Mouse (Mus musculus): ENCODE measurements around the gene Ptn.

The Ptn gene

DNA sequence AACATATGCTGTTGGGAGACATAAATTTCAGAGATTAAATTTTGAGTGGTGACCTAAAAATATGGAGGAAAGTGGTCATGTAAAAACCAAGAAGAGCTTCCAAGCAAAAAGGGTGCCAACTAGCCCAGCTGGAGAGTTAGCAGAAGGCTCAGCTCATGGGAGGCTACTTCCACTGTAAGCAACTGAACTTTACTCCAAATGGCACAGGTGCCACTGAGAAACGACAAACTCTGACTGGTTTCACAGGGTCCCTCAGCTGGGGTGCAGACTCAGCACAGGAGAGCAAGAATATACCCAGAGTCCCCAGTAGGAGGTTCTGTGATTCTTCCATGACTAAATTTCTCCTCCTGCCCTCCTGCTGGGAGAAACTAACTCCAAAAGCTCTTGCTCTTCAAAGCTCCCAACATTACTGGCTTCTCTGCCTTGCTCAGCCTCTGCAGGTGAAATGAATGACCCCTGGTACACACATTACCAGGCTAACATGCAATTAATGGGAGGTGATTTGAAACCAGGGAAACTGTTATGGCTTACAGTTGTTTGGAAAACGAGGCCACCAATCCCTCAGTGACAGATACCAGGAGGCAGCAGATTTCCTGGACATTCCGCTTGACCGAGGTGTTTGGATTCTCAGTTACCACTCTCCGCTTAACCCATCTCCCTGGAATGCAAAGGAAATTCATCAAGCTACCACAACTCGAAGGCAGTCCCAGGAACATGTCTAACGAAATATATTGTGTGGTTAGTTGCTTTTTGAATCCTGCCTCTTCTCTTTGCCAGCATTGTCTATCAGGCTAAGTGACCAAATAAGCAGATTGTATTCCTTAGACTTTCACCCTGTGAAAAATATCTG lies 2.9 kb upstream of the Ptn start:
- DNase-seq, result no peak

DNA sequence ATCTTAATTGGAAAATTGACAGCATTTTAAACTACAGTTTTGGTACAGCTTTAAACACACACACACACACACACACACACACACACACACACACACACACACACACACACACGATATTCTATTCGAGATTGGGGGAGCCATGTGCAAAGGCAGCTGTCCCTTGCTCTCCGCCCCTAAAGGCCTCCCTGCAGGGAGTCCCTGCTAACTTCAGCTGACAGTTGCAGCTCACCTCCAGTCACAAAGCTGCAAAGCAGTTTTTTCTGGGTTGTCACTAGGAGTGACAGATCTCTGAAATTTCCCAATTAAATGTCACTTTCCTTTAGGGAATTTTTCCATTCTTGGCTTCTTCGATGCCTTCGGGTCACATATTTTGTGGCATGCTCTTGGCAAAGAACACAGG lies 428 bp upstream of the Ptn start:
- no peak for DNase-seq

DNA sequence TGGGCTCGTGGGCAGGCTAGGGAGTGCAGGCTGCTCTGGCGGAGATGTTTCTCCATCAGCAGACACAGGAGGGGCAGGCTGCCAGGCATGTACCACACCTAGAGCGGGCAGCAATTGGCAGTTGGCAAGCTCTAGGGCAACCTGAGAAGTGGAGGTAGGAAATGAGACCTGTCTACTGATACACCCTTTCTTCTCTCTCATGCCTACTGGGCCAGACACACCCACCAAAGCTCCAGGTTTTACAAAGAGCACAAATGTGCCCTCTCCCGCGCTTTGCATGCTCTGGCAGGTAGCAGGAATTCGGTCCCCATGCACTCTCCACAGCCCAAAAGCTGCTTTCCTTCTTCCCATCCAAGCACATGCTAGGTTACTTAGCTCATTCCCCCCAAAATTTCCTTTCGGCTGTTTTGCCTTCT lies 701 bp downstream of the Ptn start:
- peak; percentile 46 for DNase-seq

DNA sequence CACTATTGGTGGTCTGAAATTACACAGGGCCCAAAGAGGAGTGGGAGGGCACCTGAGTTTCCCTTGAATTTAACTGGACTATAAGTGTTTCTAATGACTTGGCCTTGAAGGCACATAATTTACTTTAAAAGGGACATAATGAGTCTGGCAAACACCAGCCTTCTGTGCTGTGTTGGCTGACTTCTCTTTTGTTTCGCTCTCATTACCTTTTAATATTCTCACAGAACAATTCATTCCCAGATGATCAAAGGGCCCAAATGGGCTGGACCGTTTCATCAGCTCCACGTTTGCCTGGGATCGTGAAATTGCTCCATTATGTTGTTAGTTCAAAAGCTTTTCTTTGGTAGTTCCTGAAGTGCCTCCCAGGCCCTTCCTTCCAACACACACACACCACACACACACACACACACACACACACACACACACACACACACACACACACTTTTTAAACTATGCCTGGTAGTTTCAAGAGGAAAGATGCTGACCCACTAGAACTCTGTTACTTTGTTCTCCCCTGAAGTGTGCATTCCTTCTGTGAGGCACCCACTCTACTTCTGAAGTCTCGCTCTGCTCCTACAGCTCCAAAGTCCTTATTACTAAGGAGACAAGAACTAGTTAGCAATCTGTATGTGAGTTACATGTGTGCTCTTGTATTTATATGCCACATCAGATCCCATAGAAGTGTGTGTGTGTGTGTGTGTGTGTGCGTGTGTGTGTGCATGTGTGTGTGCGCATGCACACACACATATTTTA lies 1.5 kb downstream of the Ptn start:
- DNase-seq, result no peak

DNA sequence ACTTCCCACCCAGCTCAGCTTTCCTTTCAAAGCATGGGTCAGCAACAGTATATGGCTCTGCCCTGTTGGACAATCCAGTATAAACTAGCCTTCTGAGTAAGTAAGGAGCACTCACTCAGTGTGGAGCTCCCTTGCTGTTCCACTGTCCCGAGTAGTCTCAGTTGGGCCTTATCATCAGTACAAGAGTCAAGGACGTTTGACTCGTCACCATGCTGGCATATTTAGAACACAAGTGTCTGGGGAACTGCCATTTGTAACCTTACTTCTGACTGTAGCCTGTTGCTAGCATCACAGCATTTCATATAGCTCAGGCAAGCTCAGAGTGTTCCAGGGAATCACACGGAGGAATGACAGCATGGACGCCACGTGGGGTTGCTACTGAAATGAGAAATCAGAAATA lies 3.1 kb downstream of the Ptn start:
- no peak for DNase-seq

DNA sequence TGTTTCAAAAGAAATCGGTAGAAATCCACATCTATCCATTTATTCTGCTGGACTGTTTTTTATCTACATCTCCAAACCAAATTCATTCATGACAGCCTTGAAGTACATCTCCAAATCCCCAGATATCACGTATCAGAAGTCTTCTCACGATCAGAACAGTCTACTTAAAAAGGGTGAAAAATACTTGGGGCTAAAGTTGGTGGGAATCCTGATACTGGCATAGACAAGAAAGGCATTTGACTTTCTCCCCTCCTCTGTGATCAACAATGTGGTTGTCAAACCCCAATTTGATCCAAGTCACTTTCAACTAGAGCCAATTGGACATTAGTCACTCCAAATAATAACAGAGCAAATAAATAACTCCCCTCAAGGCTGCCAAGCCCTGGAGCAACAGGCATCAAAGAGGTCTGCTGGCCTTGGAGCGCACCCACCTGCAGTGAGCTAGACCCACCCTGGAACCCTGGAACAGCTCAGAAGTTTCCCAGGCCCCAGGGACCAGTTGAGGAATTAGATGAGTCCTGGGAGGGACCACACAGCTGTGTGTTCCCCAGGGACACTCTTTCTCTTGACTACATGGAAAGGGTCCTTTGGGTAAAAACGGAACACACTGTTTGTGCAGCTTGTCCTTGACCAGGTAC lies 9.6 kb downstream of the Ptn start:
- no peak for DNase-seq

DNA sequence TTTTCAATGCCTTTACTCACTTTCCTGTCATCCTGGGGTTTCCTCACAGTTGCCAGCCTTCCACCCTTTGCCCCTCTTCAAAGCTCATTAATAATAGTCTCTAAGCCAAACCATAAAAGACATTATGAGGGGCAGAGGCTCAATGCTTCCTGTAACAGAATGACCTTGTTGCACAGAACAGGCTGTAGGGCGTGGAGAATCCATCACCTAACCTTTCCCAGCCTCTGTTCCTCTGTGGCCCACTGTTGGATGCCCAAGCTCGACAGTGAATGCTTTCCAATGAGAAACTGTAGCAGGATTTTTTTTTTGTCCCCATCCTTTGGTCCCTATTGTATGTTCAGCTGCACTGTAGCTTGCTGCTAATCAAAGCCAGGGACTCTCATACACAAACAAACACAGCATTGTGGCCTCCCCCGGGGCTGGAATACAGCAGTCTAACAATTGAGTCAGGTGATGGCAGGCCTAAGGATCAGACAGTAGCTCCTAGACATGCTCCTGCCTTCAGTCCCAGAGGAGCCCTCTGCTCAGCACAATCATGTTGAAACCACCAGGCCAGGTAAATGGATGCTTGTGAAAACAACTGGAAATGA lies 12.9 kb downstream of the Ptn start:
- DNase-seq, result no peak

DNA sequence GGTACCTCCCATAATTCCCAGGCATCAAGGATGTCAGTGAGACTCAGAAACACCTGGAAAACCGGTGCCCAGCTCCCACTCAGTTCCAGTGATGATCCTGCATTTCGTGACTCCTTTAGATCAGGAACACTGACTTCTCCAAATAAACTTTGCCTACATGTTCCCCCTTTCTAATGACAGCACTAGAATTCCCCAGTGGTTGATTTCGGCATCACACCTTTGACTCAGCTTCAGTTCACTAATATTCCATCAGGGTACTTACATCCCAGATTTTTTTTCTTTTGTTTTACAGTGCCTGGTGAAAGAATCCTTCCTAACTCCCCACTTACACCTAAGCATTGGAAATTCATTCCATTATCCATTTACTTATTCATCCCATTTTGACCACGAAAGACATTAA lies 15.5 kb downstream of the Ptn start:
- no peak for DNase-seq

DNA sequence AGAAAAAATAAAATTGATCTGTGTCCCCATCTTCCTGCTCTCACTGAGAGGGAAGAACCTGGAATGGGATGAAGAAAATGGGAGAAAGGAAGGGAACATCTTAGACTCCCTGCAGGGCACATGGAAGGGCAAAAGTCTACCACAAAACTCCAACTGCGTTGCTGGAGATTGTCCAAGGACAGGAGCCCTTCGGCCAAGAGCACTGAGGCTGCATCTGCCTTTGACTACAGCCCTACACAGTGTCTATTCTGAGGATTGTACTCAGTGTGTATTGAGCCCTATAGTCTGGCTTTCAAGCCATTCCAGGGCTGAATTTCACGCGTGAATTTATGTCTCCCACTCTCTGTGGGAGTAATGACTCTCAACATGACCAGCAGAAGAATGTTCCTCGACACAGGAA lies 16.2 kb downstream of the Ptn start:
- DNase-seq, result peak; percentile 40

DNA sequence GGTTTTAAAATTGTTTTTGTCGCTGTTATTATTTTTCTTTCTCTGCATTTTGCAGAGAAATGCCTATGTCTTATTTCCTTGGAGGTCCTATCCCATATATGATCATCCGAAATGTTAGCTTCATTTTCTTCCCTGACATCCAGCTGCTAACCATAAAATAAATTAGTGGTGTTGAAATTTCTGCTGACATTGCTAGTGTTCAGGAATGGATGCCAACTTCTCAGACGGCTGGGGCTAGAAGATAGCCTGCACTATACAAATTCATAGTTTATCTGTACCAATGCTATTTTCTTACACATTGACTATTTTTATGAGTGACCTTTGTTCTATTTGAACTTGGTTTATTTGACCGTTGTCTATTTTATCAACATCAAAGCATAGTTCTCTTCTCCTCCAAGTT lies 20.8 kb downstream of the Ptn start:
- DNase-seq, result no peak

DNA sequence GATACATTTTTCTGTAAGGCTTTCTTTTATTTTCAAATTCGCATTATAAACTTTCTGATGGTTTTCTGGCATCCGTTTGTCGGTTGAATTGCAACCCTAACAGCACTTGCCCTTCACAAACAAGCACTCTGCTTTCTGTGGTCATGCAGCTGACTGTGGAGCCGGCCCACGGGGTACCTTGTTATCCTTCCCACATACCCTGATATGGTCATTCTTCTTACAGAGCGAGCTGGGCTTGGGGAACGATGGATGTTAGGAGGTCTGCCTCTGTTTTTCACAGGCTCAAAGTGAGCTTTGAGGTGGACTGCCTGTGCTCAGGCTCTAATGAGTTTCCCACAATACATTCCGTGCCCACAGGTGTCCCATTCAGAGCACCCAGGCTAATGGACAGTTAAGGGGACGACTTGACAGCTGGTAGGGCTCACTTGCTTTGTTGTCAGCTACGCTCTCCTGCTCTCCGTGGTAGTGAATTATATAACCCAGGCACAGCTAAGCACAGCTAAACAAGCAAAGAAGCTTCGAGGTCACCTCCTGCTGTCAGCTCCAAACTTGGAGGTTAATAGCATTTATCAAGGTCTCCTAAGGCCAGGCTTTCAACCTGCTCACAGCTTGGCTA lies 21.3 kb downstream of the Ptn start:
- no peak for DNase-seq

DNA sequence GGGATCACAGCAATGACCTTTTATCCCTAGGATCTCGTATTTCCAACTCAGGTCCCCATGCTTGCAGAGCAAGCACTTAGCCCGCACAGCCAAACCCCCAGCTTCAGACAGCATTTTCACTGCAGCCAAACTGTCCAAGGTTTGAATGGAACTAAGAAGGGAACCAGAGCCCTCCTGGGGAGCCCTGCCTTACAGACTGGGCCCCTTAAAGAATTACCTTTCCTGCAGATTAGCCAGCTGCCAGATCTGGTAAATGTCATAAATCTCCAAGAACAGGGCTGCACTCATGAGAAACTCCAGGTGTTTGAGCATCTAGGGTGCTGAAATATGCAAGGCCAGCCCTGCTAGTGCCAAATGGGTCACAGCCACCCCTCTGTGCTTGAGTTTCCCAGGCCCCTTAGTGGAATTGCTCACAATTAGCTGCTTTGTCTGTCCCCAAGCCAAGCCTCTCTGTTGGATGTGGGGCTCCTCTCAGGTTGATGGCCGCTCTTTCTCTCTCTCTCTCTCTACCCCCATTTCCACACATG lies 25.3 kb downstream of the Ptn start:
- DNase-seq, result no peak

DNA sequence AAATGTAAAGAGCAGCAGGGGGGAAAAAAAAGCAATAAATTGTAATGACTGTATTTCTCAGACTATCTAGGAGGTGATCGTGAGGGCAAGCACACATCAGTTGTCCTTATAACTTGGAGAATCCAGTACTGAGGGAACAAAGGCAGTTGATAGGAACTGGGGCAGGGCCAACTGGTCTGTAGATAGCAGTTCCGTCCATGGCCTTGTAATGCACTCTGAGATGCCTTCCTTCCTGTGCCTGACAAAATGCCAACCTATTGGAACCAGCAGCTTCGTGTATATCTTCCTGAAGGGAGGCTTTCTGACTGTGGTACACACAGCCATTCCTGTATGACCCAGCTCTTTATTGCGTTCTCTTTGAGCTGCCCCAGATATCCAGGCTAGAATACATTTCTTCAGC lies 27.5 kb downstream of the Ptn start:
- DNase-seq, result peak; percentile 35

DNA sequence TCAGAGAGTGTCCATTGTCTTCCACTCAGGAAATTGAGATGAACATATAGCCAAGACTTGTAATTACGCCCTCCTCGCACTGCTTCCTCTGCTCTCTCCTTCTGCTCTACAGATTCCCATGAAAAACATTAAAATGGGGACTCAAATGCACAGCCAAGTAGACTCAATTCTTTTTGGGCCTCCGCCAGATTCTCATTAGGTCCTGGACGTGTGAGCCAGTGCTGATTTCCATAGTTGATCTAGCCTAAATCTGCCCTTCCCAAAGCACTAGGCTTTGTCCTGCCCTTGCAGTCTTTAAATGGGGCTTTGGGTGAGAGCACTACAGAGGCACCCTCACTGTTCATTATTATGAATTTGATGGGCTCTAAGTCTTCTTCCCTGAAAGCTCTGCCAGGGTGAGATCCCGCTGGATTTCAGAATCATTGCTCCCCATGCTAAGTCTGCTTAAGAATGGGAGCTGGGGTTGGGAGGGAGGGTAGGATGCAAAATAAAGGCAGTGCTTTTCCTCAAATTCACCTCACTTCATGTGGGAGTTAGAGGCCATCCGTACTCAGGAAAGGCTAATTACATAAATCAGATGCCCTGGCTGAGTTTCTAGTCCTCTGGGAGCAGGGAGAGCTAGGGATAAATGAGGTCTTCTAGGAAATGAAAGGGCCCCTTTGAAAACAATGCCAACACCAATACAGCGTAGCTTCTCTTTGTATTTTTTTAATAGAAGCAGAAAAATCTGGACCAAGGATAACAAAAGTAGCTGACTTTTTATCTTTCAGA lies 32.3 kb downstream of the Ptn start:
- peak; percentile 55 for DNase-seq

DNA sequence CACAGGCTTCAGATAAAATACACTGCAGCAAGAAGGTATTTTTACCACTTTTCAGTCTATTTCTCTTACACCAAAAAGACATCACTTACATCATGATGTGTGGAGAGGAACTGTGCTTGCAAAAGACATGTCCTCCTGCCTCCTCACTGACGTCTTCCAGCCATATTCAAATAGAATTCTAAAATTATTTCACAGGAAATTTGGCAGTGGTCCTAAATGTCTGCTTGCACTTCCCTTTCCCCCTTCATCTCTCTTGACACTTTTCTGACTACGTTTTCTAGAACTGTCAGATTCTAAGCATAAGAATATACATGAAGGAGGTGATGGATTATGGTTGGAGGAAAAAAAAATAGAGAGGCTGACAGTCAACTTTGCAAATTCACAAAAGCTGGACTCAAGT lies 33.0 kb downstream of the Ptn start:
- DNase-seq, result peak; percentile 14

DNA sequence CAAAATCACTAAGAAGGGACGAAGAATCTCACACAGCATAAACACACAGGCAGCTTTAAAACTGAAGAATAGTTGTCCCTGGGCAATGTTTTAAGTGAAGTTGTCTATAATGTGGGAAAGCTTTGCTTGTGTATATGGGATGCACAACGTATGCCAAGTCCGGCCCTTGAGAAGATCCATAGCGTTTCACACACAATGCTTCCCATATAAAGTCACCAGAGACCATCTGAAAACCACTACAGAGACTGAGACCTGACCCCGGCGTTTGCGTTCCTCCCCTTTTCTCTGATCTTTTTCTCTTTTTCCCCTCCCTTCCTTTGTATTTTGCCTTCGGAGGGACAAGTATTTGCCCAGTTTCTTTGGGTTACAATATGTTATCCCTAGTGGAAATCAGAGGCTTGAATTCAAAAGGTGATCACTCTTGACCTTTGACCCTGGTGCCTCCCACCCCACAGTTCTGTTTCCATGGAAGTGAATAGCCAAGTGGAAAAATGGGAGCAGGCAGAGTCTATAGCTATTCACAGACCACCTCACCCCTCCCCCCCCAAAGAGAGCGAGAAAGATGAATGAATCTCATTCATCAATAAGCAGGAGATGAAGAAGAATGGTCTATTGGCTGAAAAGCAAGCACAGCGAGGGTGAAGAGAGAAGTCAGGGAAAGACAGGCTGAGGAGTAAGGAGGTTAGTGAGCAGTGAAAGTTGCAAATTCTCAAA lies 34.2 kb downstream of the Ptn start:
- no peak for DNase-seq

DNA sequence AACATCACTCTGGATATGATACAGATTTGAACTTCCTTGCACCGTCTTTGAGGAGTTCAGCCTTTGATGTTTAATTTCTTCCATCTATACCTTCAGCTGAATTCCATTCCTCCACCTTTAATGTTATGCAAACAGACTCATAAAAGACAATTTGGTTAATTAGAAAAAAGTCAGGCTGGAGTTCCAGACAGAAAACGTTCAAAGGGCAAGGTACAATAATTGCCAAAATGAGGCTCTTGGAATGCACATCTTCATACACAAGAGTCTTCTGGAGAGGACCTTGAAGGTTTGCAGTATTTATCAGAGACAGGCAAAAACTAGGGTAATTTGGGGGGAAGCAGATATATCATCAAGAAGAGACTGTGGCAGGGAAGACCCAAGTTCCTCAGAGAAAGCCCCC lies 37.5 kb downstream of the Ptn start:
- DNase-seq, result no peak

DNA sequence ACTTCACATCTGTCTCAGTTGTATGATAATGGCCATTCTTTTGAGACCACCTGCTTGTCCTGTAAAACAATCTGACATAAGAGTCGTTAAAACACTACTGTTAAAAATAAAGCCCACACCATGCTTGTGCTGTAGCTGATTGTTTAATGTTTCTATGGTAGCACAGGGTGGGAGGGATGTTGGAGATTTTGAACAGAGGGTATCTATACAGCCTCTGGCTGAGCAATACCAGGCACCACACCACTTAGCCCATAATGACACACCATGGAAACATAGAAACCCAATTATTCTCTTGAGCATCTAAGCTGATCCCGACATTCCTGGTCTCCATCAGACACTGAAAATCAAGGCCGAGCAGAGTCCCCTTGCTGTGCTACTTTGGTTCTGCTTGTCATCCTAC lies 41.0 kb downstream of the Ptn start:
- no peak for DNase-seq

DNA sequence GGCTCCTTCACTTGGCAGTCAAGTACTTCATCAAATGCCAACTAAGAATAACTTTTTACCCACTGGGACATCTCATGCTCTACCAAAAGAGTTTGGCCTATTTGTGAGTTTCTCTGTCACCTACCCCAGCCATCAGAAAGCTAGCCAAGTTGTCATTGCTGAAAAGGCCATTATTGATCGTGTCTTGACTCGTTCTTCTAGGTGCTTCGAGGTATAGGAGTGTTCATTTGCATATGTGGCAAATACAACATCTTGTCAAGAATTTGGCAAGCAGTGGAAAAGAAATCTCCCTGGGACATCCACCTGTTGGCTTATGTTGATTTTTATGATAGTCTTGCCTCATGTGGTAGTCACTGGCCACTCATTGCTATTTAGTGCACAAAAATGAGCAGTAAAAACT lies 43.1 kb downstream of the Ptn start:
- no peak for DNase-seq

DNA sequence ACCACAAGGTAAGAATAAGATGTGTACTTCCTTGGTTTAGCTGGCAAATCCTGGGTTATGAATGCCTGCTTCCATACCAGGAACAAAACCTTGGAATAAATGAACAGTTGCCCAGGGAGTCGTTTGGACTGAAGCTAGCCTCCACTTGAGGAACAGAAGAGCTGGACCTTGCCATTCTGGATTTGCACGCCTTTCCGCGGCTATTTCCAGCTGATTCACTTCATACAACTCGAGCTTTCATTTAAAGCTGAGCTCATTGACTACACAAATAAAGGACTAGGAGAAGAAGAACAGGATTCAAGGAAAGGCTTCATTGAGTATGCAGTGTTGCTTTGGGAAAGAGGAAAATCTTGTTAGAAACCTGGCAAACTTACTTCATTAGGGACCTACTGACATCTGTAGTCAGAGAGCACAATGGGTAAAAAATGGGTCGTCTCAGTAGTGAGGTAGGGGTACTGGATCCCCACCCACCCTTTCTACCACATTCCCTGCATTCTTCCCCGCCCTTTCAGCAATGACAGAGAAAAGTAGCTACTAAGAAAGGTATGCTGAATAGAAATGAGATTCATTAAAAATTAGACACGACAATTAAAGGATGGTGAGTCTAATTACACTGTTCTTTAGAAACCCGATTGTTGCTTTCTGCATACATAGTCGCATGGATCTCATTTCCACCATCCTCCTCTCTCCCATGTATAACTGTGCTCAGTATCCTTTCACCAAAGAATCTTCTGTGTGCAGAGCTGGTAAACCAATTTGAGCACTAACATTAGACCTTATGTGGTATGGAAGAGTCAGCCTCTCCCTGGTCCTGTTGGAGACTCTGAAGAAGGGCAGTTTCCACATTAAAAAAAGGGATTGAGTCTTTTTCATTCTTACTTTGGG lies 54.8 kb downstream of the Ptn start:
- DNase-seq, result no peak

Data from kidney, postnatal 14 days (tissue).